Mouse (Mus musculus) E14TG2a.4 (cell line): ENCODE measurements at regions not wholly inside any gene's neighbourhood (a gene's known extent, or its start where the extent isn't known, plus 50 kb on each side); places are given as distances from the start of the nearest gene placed in this dataset.

ENCODE experiments used
- CTCF ChIP-seq: conservative IDR thresholded peaks from 2 replicates; pipeline ENCODE4 v1.5.1; 2014; ENCODE audit warnings: low read length
- NANOG ChIP-seq: IDR thresholded peaks from 2 replicates; pipeline ENCODE4 v1.6.1; 2014; ENCODE audit warnings: borderline replicate concordance, low read length, mixed read lengths
- POU5F1 ChIP-seq: IDR thresholded peaks from 2 replicates; pipeline ENCODE4 v1.6.1; 2014; ENCODE audit warnings: low read length, borderline replicate concordance

DNA sequence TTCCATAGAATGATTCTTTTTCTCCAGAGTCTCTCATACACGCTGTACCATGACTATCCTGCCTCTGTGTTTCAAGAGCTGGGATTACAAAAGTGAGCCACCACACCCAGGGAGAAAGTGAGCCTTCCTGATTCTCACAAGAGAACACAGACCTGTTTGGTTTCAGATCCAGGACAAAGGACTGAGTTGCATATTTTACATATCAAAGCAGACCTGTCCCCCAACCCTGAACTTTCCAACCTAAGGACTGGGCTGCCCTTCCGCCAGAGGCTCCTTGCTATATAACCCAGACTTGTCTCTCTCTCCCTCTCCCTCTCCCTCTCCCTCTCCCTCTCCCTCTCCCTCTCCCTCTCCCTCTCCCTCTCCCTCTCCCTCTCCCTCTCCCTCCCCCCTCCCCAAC, 611.8 kb upstream of the Tmem132c start:
- TF ChIP-seq CTCF (no peak), NANOG (peak; percentile 37; the same call in 1 of the 2 replicates), POU5F1 (no peak)
